Comparison of ENCODE assay signal across 8 mouse cellular contexts in the genomic region with DNA sequence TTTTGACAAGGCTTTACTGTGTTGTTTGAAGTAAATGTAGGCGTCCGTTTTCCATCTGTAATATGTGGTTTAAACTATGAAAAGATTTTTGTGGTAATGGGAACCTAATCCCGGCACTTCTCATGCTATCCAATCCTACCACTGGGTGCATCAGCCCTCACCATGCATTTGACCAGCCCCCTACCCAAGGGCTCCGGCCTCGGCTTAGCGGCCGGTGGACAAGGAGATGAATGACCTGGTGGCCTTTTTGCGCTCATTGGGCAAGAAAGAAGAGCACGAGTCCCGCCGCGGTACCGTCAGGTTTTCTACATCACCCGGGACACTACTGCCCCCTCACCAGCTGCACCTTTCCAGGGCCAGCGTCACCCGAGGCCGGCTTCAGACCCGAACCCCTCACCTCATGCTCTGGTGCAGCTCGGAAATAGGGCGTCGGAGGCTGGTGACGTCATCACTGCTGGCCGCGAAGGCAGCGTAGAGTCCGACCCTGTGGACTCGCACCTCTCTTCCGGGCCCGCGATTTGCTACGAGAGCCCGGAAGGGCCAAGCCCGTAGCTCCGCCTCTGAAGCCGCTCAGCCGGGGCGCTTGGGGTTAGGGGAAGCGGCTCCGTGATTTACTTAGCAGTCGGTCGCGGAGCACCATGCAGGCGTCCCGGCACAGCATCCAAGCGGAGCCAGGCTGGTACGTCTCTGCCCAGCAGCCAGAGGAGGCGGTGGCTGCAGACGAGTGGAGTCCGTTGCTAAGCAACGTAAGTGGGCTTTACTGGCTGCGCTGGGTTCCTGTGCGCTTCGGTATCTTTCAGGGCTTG. TPM values are rescaled to one million over a fixed set of nuclear protein-coding genes. Genes with fewer than 3 reads are reported as not detected.
DNase-seq lines count a peak whose midpoint lies in the region; ATAC-seq lines count a peak whose summit lies in the region.

A gene (minus strand): TSS at position 424 of the 806 bp plus-strand sequence.
A gene (plus strand): TSS at position 493 of the 806 bp plus-strand sequence.

- H3K9ac ChIP-seq in heart, embryonic 14.5 days (ENCODE audit: low read length), result peak within 1 kb of the TSS; percentile 86
- H3K9ac ChIP-seq in liver, embryonic 13.5 days, result peak within 1 kb of the TSS; percentile 82
- H3K9ac ChIP-seq in stomach, embryonic 16.5 days (ENCODE audit: low read length), result peak within 1 kb of the TSS; percentile 88

- peak within 1 kb of the TSS; percentile 73 to 74 for H3K27ac ChIP-seq in heart, embryonic 14.5 days (replicated peaks in 1 of 2; ENCODE audit: control insufficient read depth in 1 of 2, insufficient read depth in 1 of 2, low read depth in 2 of 2, low read length in 2 of 2)
- H3K27ac ChIP-seq in liver, embryonic 13.5 days, result peak within 1 kb of the TSS; percentile 66
- peak within 1 kb of the TSS; percentile 50 for H3K27ac ChIP-seq in stomach, embryonic 16.5 days (ENCODE audit: low read length)

- peak within 1 kb of the TSS; percentile 84 for H3K4me2 ChIP-seq in heart, embryonic 14.5 days (ENCODE audit: low read length)
- H3K4me2 ChIP-seq in liver, embryonic 13.5 days, result peak within 1 kb of the TSS; percentile 83
- peak within 1 kb of the TSS; percentile 75 for H3K4me2 ChIP-seq in stomach, embryonic 16.5 days (ENCODE audit: low read depth, low read length)

- H3K4me3 ChIP-seq in heart, embryonic 14.5 days (ENCODE audit: control insufficient read depth in 1 of 2, insufficient read depth in 1 of 2, low read depth in 1 of 2, low read length in 2 of 2), result peak within 1 kb of the TSS; percentile 75 to 91
- H3K4me3 ChIP-seq in liver, embryonic 13.5 days (replicated peaks), result peak within 1 kb of the TSS; percentile 82
- peak within 1 kb of the TSS; percentile 79 for H3K4me3 ChIP-seq in stomach, embryonic 16.5 days (replicated peaks; ENCODE audit: low read length)

- peak; percentile 94 for ATAC-seq in erythroid progenitor cell, adult 5-6 weeks (replicated peaks; ENCODE audit: low FRiP score, poor library complexity, severe bottlenecking)
- ATAC-seq in heart, embryonic 14.5 days (ENCODE audit: insufficient number of reproducible peaks, insufficient read depth, low FRiP score, low read depth), result peak; percentile 88
- peak; percentile 97 for ATAC-seq in liver, embryonic 13.5 days (ENCODE audit: low read depth)
- ATAC-seq in stomach, embryonic 16.5 days (ENCODE audit: insufficient read depth, low FRiP score), result peak; percentile 96

- H3K36me3 ChIP-seq in heart, embryonic 14.5 days (ENCODE audit: control insufficient read depth, insufficient read depth, low read length), result peaks cover 23% of the 10 kb centered on the region
- H3K36me3 ChIP-seq in liver, embryonic 13.5 days, result peaks cover 21% of the 10 kb centered on the region
- no peaks in the 10 kb centered on the region for H3K36me3 ChIP-seq in stomach, embryonic 16.5 days (ENCODE audit: control insufficient read depth, insufficient read depth, low read length)

- under 1% methylated on average over 53 of the region's 53 CpGs for WGBS in heart, embryonic 14.5 days
- under 1% methylated on average over 53 of the region's 53 CpGs for WGBS in liver, embryonic 13.5 days (ENCODE audit: insufficient replicate concordance)
- under 1% methylated on average over 53 of the region's 53 CpGs for WGBS in stomach, embryonic 16.5 days

- H3K27me3 ChIP-seq in heart, embryonic 14.5 days (ENCODE audit: control insufficient read depth, insufficient read depth, low read length), result no peaks in the 10 kb centered on the region
- no peaks in the 10 kb centered on the region for H3K27me3 ChIP-seq in liver, embryonic 13.5 days
- no peaks in the 10 kb centered on the region for H3K27me3 ChIP-seq in stomach, embryonic 16.5 days (ENCODE audit: control insufficient read depth, insufficient read depth, low read length)

- peak; percentile 93 for DNase-seq in CD4-positive helper T cell, adult 2 months (ENCODE audit: low read depth, low spot score)
- DNase-seq in brain, embryonic 18.5 days (ENCODE audit: low read depth, low spot score), result peak; percentile 80
- peak; percentile 95 for DNase-seq in kidney, postnatal 14 days
- peak; percentile 84 for DNase-seq in liver, embryonic 13.5 days
- peak; percentile 94 for DNase-seq in neural tube, embryonic 10.5 days (ENCODE audit: extremely low spot score, low spot score)

- peaks cover 2 to 25% of the 10 kb centered on the region in 2 experiments; a peak in 3 of 4 replicates for H3K4me1 ChIP-seq in heart, embryonic 14.5 days (ENCODE audit: control insufficient read depth in 2 of 2, insufficient read depth in 2 of 2, low read length in 2 of 2)
- H3K4me1 ChIP-seq in liver, embryonic 13.5 days (replicated peaks), result peaks cover 39% of the 10 kb centered on the region
- H3K4me1 ChIP-seq in stomach, embryonic 16.5 days (ENCODE audit: control insufficient read depth, insufficient read depth, low read length), result peaks cover 13% of the 10 kb centered on the region

- no peaks in the 10 kb centered on the region for H3K9me3 ChIP-seq in heart, embryonic 14.5 days (ENCODE audit: control insufficient read depth, low read length)
- H3K9me3 ChIP-seq in liver, embryonic 13.5 days (replicated peaks), result no peaks in the 10 kb centered on the region
- no peaks in the 10 kb centered on the region for H3K9me3 ChIP-seq in stomach, embryonic 16.5 days (replicated peaks; ENCODE audit: control insufficient read depth, low read length)

RNA-seq across cellular contexts. Expression of the first gene that starts in this region (rescaled TPM):
- 7.2 and 7.5 TPM in 2 replicates for total RNA-seq in erythroid progenitor cell, adult 5-6 weeks (2015; ENCODE audit: low replicate concordance)
- total RNA-seq in erythroid progenitor cell, adult 5-6 weeks (2017; ENCODE audit: low replicate concordance), result 1.4 and 4.8 TPM in 2 replicates
- polyA plus RNA-seq in heart, embryonic 14.5 days (2014; fragmentation: Nextera tagmentation; extraction: Ambion mirVana), result 14.1 and 16.5 TPM in 2 replicates
- 11.6 and 12.6 TPM in 2 replicates for polyA plus RNA-seq in liver, embryonic 13.5 days (2015; fragmentation: Nextera tagmentation; extraction: Ambion mirVana)
- 15.7 TPM in 2 replicates for polyA plus RNA-seq in stomach, embryonic 16.5 days (2015; fragmentation: Nextera tagmentation; extraction: Ambion mirVana)

RNA-seq across cellular contexts. Expression of the second gene that starts in this region (rescaled TPM):
- total RNA-seq in erythroid progenitor cell, adult 5-6 weeks (2015; ENCODE audit: low replicate concordance), result 2.9 and 6.3 TPM in 2 replicates
- total RNA-seq in erythroid progenitor cell, adult 5-6 weeks (2017; ENCODE audit: low replicate concordance), result 0.30 and 0.51 TPM in 2 replicates
- polyA plus RNA-seq in heart, embryonic 14.5 days (2014; fragmentation: Nextera tagmentation; extraction: Ambion mirVana), result 6.4 and 8.9 TPM in 2 replicates
- 1.5 and 2.6 TPM in 2 replicates for polyA plus RNA-seq in liver, embryonic 13.5 days (2015; fragmentation: Nextera tagmentation; extraction: Ambion mirVana)
- 5.1 and 8.3 TPM in 2 replicates for polyA plus RNA-seq in stomach, embryonic 16.5 days (2015; fragmentation: Nextera tagmentation; extraction: Ambion mirVana)

Comparison
In these comparisons a context has a peak if more than half of its experiments do, and no peak if none do; other contexts are left out.
1. Peak in every context shown above with its lines: DNase-seq, ATAC-seq, H3K4me3 ChIP-seq and H3K27ac ChIP-seq.